Mouse (Mus musculus): ENCODE measurements at regions not wholly inside any gene's neighbourhood (a gene's known extent, or its start where the extent isn't known, plus 50 kb on each side); places are given as distances from the start of the nearest gene placed in this dataset.

GRCm38 (mm10) chr13:101536019-101536418, 232.0 kb downstream of the Pik3r1 start:
- TF ChIP-seq MYOG (IDR thresholded peaks at IDR 0.05; ENCODE audit: control insufficient read depth in 1 of 3, insufficient read depth in 1 of 3, insufficient read length in 2 of 3, low read depth in 2 of 3) (no peak), MAX (IDR thresholded peaks at IDR 0.05; ENCODE audit: low read depth) (no peak), POLR2AphosphoS2 (IDR thresholded peaks at IDR 0.05; ENCODE audit: insufficient read length, low read depth) (no peak), E2F4 (IDR thresholded peaks at IDR 0.05; ENCODE audit: insufficient read depth) (no peak), POLR2A (IDR thresholded peaks at IDR 0.05; ENCODE audit: insufficient read length, low read depth) (no peak), SRF (IDR thresholded peaks at IDR 0.05; ENCODE audit: control insufficient read depth, insufficient read length, low read depth) (no peak), USF1 (IDR thresholded peaks at IDR 0.05; ENCODE audit: low read depth) (no peak), REST (IDR thresholded peaks at IDR 0.05; ENCODE audit: insufficient read depth, insufficient read length) (no peak), CEBPB (IDR thresholded peaks at IDR 0.05; ENCODE audit: insufficient read depth, poor library complexity, severe bottlenecking) (no peak), TCF3 (IDR thresholded peaks at IDR 0.05; ENCODE audit: insufficient read length, low read depth) (no peak)
- no peak overlapping the region for H3K4me3 ChIP-seq
- H3K79me2 ChIP-seq (ENCODE audit: control insufficient read depth, insufficient read depth): no peaks in the 10 kb centered on the region
- H3K27me3 ChIP-seq (ENCODE audit: control insufficient read depth, insufficient read depth, insufficient read length): no peaks in the 10 kb centered on the region
- H3K36me3 ChIP-seq (ENCODE audit: control insufficient read depth, insufficient read depth): no peaks in the 10 kb centered on the region
- no peak overlapping the region for H3K4me2 ChIP-seq (ENCODE audit: low read depth)
- H3ac ChIP-seq (ENCODE audit: control insufficient read depth, insufficient read length): no peak overlapping the region

GRCm38 (mm10) chr13:101535331-101535866, 232.6 kb downstream of the Pik3r1 start:
- Histone ChIP-seq H3K4me3 (no peak overlapping the region), H3K4me2 (ENCODE audit: low read depth) (no peak overlapping the region), H3K36me3 (ENCODE audit: control insufficient read depth, insufficient read depth) (no peaks in the 10 kb centered on the region), H3K79me2 (ENCODE audit: control insufficient read depth, insufficient read depth) (no peaks in the 10 kb centered on the region), H3K27me3 (ENCODE audit: control insufficient read depth, insufficient read depth, insufficient read length) (no peaks in the 10 kb centered on the region), H3ac (ENCODE audit: control insufficient read depth, insufficient read length) (no peak overlapping the region)
- TF ChIP-seq REST (IDR thresholded peaks at IDR 0.05; ENCODE audit: insufficient read depth, insufficient read length): no peak
- no peak for TF ChIP-seq POLR2AphosphoS2 (IDR thresholded peaks at IDR 0.05; ENCODE audit: insufficient read length, low read depth)
- no peak for TF ChIP-seq CEBPB (IDR thresholded peaks at IDR 0.05; ENCODE audit: insufficient read depth, poor library complexity, severe bottlenecking)
- TF ChIP-seq TCF3 (IDR thresholded peaks at IDR 0.05; ENCODE audit: insufficient read length, low read depth): no peak
- no peak for TF ChIP-seq POLR2A (IDR thresholded peaks at IDR 0.05; ENCODE audit: insufficient read length, low read depth)
- no peak for TF ChIP-seq MYOD1 (IDR thresholded peaks at IDR 0.05; ENCODE audit: control insufficient read depth in 1 of 3, insufficient read length in 2 of 3, low read depth in 2 of 3)
- no peak for TF ChIP-seq MYOG (IDR thresholded peaks at IDR 0.05; ENCODE audit: control insufficient read depth in 1 of 3, insufficient read depth in 1 of 3, insufficient read length in 2 of 3, low read depth in 2 of 3)
- TF ChIP-seq E2F4 (IDR thresholded peaks at IDR 0.05; ENCODE audit: insufficient read depth): no peak
- no peak for TF ChIP-seq SRF (IDR thresholded peaks at IDR 0.05; ENCODE audit: control insufficient read depth, insufficient read length, low read depth)
- TF ChIP-seq MAX (IDR thresholded peaks at IDR 0.05; ENCODE audit: low read depth): no peak
- TF ChIP-seq USF1 (IDR thresholded peaks at IDR 0.05; ENCODE audit: low read depth): no peak
- TF ChIP-seq TCF12 (IDR thresholded peaks at IDR 0.05; ENCODE audit: insufficient read depth, poor library complexity, severe bottlenecking): no peak

GRCm38 (mm10) chr13:101534490-101534889, 233.5 kb downstream of the Pik3r1 start:
- TF ChIP-seq MAX (IDR thresholded peaks at IDR 0.05; ENCODE audit: low read depth) (no peak), MYOD1 (IDR thresholded peaks at IDR 0.05; ENCODE audit: control insufficient read depth in 1 of 3, insufficient read length in 2 of 3, low read depth in 2 of 3) (no peak), SRF (IDR thresholded peaks at IDR 0.05; ENCODE audit: control insufficient read depth, insufficient read length, low read depth) (no peak), USF1 (IDR thresholded peaks at IDR 0.05; ENCODE audit: low read depth) (no peak), E2F4 (IDR thresholded peaks at IDR 0.05; ENCODE audit: insufficient read depth) (no peak), POLR2A (IDR thresholded peaks at IDR 0.05; ENCODE audit: insufficient read length, low read depth) (no peak)
- H3K4me3 ChIP-seq: no peak overlapping the region
- no peaks in the 10 kb centered on the region for H3K36me3 ChIP-seq (ENCODE audit: control insufficient read depth, insufficient read depth)
- no peak overlapping the region for H3ac ChIP-seq (ENCODE audit: control insufficient read depth, insufficient read length)
- no peak overlapping the region for H3K4me2 ChIP-seq (ENCODE audit: low read depth)
- no peaks in the 10 kb centered on the region for H3K79me2 ChIP-seq (ENCODE audit: control insufficient read depth, insufficient read depth)
- no peaks in the 10 kb centered on the region for H3K27me3 ChIP-seq (ENCODE audit: control insufficient read depth, insufficient read depth, insufficient read length)

GRCm38 (mm10) chr13:101532913-101533312, 235.1 kb downstream of the Pik3r1 start:
- Histone ChIP-seq H3ac (ENCODE audit: control insufficient read depth, insufficient read length) (no peak overlapping the region), H3K4me2 (ENCODE audit: low read depth) (no peak overlapping the region), H3K36me3 (ENCODE audit: control insufficient read depth, insufficient read depth) (no peaks in the 10 kb centered on the region), H3K4me3 (no peak overlapping the region), H3K79me2 (ENCODE audit: control insufficient read depth, insufficient read depth) (no peaks in the 10 kb centered on the region), H3K27me3 (ENCODE audit: control insufficient read depth, insufficient read depth, insufficient read length) (no peaks in the 10 kb centered on the region)
- no peak for TF ChIP-seq USF1 (IDR thresholded peaks at IDR 0.05; ENCODE audit: low read depth)
- no peak for TF ChIP-seq TCF12 (IDR thresholded peaks at IDR 0.05; ENCODE audit: insufficient read depth, poor library complexity, severe bottlenecking)
- TF ChIP-seq MYOD1 (IDR thresholded peaks at IDR 0.05; ENCODE audit: control insufficient read depth in 1 of 3, insufficient read length in 2 of 3, low read depth in 2 of 3): no peak
- TF ChIP-seq POLR2A (IDR thresholded peaks at IDR 0.05; ENCODE audit: insufficient read length, low read depth): no peak
- TF ChIP-seq POLR2AphosphoS2 (IDR thresholded peaks at IDR 0.05; ENCODE audit: insufficient read length, low read depth): no peak
- TF ChIP-seq CEBPB (IDR thresholded peaks at IDR 0.05; ENCODE audit: insufficient read depth, poor library complexity, severe bottlenecking): no peak
- no peak for TF ChIP-seq MAX (IDR thresholded peaks at IDR 0.05; ENCODE audit: low read depth)
- TF ChIP-seq TCF3 (IDR thresholded peaks at IDR 0.05; ENCODE audit: insufficient read length, low read depth): no peak
- TF ChIP-seq E2F4 (IDR thresholded peaks at IDR 0.05; ENCODE audit: insufficient read depth): no peak
- no peak for TF ChIP-seq REST (IDR thresholded peaks at IDR 0.05; ENCODE audit: insufficient read depth, insufficient read length)
- TF ChIP-seq MYOG (IDR thresholded peaks at IDR 0.05; ENCODE audit: control insufficient read depth in 1 of 3, insufficient read depth in 1 of 3, insufficient read length in 2 of 3, low read depth in 2 of 3): no peak
- TF ChIP-seq SRF (IDR thresholded peaks at IDR 0.05; ENCODE audit: control insufficient read depth, insufficient read length, low read depth): no peak

GRCm38 (mm10) chr13:101527691-101528090, 240.3 kb downstream of the Pik3r1 start:
- TF ChIP-seq REST (IDR thresholded peaks at IDR 0.05; ENCODE audit: insufficient read depth, insufficient read length) (no peak), CEBPB (IDR thresholded peaks at IDR 0.05; ENCODE audit: insufficient read depth, poor library complexity, severe bottlenecking) (no peak), SRF (IDR thresholded peaks at IDR 0.05; ENCODE audit: control insufficient read depth, insufficient read length, low read depth) (no peak), TCF3 (IDR thresholded peaks at IDR 0.05; ENCODE audit: insufficient read length, low read depth) (no peak), TCF12 (IDR thresholded peaks at IDR 0.05; ENCODE audit: insufficient read depth, poor library complexity, severe bottlenecking) (no peak), MYOD1 (IDR thresholded peaks at IDR 0.05; ENCODE audit: control insufficient read depth in 1 of 3, insufficient read length in 2 of 3, low read depth in 2 of 3) (no peak), MAX (IDR thresholded peaks at IDR 0.05; ENCODE audit: low read depth) (no peak), USF1 (IDR thresholded peaks at IDR 0.05; ENCODE audit: low read depth) (no peak), MYOG (IDR thresholded peaks at IDR 0.05; ENCODE audit: control insufficient read depth in 1 of 3, insufficient read depth in 1 of 3, insufficient read length in 2 of 3, low read depth in 2 of 3) (no peak), POLR2A (IDR thresholded peaks at IDR 0.05; ENCODE audit: insufficient read length, low read depth) (no peak), POLR2AphosphoS2 (IDR thresholded peaks at IDR 0.05; ENCODE audit: insufficient read length, low read depth) (no peak), E2F4 (IDR thresholded peaks at IDR 0.05; ENCODE audit: insufficient read depth) (no peak)
- H3K36me3 ChIP-seq (ENCODE audit: control insufficient read depth, insufficient read depth): no peaks in the 10 kb centered on the region

More at GRCm38 (mm10) chr13:101527691-101528090, 240.3 kb downstream of the Pik3r1 start:
- Histone ChIP-seq H3K27me3 (ENCODE audit: control insufficient read depth, insufficient read depth, insufficient read length) (no peaks in the 10 kb centered on the region), H3K4me3 (no peak overlapping the region), H3K4me2 (ENCODE audit: low read depth) (no peak overlapping the region), H3ac (ENCODE audit: control insufficient read depth, insufficient read length) (no peak overlapping the region), H3K79me2 (ENCODE audit: control insufficient read depth, insufficient read depth) (no peaks in the 10 kb centered on the region)
